Mouse (Mus musculus): ENCODE results near the gene Lims1.
A peak's percentile ranks its signal among the peaks of the same experiment; 100 is the strongest.

The Lims1 gene

GRCm38 (mm10) chr10:58383761-58384160 is 60.5 kb downstream of the Lims1 start:
- no peak for DNase-seq (ENCODE audit: low read depth)

DNA sequence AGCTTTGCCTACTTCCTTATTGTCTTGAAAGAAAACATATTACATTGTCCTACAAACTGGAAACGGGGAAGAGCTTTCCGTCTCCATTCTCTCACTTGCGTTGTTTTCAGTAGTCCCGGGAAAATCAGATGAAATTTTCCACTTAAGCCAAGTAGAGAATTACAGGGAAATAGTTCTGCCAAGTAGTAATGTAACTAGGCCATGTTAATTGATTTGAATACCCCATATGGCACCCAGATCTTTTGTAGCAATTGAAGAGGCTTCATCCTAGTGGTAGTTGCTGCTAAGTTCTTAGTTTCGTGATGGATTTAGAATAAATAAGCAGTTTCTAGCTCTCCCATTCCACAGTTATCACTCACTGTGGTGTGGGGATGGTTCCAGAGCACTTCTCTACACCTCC is 62.4 kb downstream of the Lims1 start:
- DNase-seq (ENCODE audit: low read depth): no peak

DNA sequence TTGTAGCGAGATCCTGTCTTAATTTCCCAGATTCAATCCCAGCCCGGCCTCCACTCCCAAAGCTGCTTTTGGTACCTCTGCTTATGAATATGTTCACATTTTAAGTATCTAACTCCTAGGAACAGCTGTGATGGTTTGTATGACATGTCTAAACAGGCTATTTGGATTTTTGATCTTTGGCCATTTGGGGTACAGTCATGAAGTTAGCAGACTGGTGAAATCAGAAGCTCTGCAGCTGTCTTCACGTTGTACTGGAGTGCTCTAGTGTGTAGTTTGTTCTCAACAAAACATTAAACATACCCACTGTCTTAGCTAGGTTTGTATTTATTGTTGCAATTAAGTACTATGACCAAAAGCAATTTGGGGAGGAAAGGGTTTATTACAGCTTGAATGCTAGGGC is 63.7 kb downstream of the Lims1 start:
- no peak for DNase-seq (ENCODE audit: low read depth)

GRCm38 (mm10) chr10:58388648-58389047 is 65.4 kb downstream of the Lims1 start:
- no peak for DNase-seq (ENCODE audit: low read depth)

GRCm38 (mm10) chr10:58389151-58389550 is 65.9 kb downstream of the Lims1 start:
- DNase-seq (ENCODE audit: low read depth): no peak

GRCm38 (mm10) chr10:58392435-58392834 is 69.2 kb downstream of the Lims1 start:
- DNase-seq (ENCODE audit: low read depth): no peak

DNA sequence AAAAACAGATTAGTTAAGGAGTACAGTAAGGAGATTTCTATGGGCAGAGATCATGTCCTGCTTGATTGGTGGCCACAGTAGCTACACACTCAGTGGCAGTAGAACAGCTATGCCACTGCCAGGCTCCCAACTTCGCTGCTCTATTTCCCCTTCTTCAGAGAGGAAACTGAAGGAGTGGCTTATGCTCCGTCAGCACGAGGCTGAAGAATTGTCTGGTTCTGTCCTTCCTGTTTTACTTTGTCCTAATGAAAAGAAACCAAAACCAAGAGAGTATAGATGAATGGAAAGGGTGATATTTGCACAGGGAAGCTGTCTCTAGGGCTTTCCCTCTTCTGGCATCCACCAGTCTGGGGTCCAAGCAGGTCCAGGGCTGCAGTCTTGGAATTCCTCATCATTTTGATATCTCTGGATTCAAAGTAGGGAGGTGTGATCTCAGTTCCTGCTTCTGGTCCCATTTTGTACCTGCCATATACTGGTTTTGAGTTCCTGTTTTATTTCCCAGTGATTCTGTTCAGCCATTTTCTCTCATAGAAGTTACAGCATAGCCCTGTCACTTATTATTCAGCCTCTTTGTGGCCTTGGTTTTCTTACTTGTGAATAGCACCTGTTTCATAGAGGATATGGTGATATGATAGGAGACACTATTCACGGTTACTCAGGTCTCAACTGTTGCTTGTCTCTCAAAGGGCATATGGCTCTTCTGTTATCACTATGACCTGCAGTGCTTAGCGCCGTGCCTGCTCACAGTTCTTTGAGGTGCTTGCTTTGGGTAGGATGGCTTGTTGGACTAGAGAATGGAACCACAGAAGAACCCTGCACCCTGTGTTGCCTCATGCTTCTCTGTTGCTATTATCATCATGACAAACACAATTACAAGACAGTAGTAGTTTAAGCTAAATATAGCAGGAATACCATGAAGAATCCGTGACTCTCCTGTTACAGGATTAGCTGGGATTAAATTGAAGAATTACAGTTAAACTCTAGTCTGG is 70.1 kb downstream of the Lims1 start:
- peak; percentile 73 for DNase-seq (ENCODE audit: low read depth)

- DNase-seq (ENCODE audit: low read depth): no peak
Measured at GRCm38 (mm10) chr10:58394170-58394569, 70.9 kb downstream of the Lims1 start.

- DNase-seq (ENCODE audit: low read depth): no peak
Measured at GRCm38 (mm10) chr10:58395315-58395714, 72.0 kb downstream of the Lims1 start.

GRCm38 (mm10) chr10:58395723-58396122 is 72.5 kb downstream of the Lims1 start:
- DNase-seq (ENCODE audit: low read depth): no peak

DNA sequence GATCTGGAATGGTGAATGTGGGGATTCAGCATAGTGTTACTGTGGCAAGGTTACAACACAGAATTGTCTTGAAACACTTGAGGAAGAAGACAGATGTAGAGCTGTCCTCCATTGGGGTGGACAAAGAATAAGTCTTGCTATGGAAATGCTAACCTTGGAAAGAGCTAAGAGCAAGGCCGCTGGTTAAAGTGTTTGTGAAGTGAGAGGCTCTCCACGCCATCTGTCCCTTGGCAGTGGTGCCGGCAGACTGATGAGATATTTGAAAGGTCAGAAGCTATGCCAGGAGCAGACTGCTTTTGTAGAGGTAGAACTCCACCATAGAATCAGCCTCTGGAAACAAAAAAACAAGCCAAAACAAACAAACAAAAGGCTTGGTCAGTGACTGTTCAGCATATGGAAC is 73.3 kb downstream of the Lims1 start:
- no peak for DNase-seq (ENCODE audit: low read depth)

DNA sequence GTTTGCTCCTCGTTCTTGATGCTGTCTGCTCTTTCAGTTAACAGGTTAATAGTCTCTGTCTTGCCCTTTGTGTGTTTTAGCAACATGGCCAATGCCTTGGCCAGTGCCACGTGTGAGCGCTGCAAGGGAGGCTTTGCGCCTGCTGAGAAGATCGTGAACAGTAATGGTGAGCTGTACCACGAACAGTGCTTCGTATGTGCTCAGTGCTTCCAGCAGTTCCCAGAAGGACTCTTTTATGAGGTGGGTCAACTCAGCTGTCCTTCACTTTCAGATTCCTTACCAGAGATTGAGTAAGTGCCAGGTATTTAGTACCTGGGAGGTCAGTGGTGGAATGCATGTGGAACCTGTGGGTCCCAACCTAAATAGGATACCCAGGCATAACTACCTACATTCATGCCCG is 75.7 kb downstream of the Lims1 start:
- DNase-seq (ENCODE audit: low read depth): no peak

GRCm38 (mm10) chr10:58401838-58402237 is 78.6 kb downstream of the Lims1 start:
- DNase-seq (ENCODE audit: low read depth): no peak

DNA sequence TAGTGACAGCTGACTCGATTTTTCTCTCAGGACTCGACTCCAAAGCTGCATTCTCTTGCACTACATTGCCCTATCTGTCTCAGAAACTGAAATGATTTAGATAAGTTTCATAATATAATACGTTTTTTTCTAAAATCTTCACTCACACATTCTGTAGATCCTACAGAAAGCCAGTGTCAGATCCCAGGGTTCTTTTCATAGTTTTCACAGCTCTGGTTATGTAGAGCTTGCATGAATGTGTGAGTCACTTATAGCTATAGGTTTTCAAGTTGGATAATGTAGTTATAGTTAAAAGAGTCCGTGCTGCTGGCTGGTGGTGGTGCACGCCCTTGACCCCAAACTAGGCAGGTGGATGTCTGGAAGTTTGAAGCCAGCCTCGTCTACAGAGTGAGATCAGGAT is 81.4 kb downstream of the Lims1 start:
- no peak for DNase-seq (ENCODE audit: low read depth)

DNA sequence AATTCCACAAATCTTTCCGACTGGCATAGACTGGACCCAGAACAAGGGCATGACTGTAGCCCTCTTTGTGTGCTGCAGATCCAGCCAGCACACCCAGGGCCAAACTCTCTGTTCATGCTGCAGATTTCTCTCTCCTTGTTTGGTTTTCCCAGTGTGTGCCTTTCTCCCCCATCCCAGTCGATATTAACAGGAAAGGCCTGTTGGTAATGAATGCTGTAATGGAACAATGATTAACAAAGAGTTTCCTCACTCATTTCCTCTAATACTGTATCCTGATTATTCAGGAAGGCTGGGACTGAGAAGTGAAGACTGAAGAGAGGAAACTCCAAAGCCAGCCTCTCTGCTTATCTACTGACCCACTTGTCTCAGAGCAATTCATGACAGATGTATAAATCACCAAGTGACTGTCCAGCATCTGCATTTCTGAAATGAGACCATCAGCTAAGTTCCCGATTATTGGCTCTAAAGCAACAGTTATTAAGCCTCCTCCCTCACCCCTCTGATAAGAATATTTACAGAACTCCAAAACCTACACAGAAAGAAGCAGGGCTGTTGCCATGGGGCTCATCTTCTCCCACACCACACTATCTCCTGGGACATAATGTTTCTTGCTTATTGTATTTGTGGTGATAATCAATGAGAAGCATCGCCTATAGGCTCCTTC is 82.2 kb downstream of the Lims1 start:
- no peak for DNase-seq (ENCODE audit: low read depth)

- peak; percentile 33 for DNase-seq (ENCODE audit: low read depth)
Measured at GRCm38 (mm10) chr10:58405949-58406305, 82.7 kb downstream of the Lims1 start.

- DNase-seq (ENCODE audit: low read depth): no peak
Measured at GRCm38 (mm10) chr10:58412331-58412730, 89.1 kb downstream of the Lims1 start.

DNA sequence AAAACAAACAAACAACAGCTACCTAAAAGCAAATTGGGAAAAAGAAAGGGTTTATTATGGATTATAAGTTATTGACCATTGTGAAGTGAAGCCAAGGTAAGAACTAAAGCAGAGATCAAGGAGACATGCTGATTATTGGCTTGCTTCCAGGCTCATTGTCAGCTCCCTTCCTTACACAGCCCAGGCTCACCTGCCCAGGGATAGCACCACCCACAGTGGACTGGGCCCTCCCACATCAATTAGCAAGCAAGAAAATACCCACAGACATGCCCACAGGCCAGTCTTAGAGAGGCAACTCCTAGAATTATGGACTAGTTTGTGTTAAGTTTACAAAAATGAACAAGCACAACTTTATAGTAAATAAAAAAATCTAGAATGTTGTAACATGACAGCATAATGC is 89.6 kb downstream of the Lims1 start:
- no peak for DNase-seq (ENCODE audit: low read depth)

DNA sequence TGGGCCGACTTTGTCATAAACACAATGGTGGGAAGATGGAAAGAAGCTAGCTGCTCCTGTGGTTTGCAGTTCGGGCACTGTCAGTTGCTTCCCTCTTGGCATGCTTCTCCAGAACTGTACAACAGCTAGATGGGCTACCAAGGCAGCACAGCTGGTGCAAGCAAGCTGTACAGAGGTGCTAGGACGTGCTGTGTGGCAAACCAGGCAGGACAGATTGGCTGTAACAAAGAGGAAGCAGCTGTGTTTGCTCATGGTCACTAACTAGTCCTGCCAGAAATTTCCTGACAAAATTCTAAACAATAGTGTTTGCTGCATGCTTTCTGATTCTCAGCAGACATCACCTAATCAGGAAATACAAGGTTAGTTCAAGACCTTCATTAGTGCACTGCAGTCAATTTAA is 93.4 kb downstream of the Lims1 start:
- no peak for DNase-seq (ENCODE audit: low read depth)

GRCm38 (mm10) chr10:58418290-58418971 is 95.2 kb downstream of the Lims1 start:
- no peak for DNase-seq (ENCODE audit: low read depth)

DNA sequence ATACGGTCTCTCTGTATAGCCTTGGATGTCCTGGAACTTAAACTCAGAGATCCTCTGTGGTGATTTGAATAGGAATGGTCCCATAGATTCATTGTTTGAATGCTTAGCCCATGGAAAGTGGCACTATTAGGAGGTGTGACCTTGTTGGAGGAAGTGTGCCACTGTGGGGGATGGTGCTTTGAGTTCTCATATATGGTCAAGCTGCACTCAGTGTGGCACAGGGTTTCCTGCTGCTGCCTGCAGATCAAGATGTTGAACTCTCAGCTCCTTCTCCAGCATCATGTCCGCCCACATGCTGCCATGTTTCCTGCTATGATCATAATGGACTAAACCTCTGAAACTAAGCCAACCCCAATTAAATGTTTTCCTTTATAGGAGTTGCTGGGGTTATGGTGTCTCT is 104.7 kb downstream of the Lims1 start:
- DNase-seq (ENCODE audit: low read depth): no peak

GRCm38 (mm10) chr10:58445850-58446249 is 122.6 kb downstream of the Lims1 start:
- no peak for DNase-seq (ENCODE audit: low read depth)

Measured in naive thymus-derived CD4-positive, alpha-beta T cell, adult 2 months (primary cell).